Mouse (Mus musculus): Measurements from ENCODE around the gene Olfr1282. TPM values are rescaled to one million over a fixed set of nuclear protein-coding genes. Genes with fewer than 3 reads are reported as not detected.
"Not testable (repeated sequence)": the region's sequence is repeated elsewhere in the genome, so short reads cannot be mapped to it uniquely, and the experiment has no call there.

Gene Olfr1282
- not detected for polyA plus RNA-seq (2012; fragmentation: generic; extraction: Trizol)

DNA sequence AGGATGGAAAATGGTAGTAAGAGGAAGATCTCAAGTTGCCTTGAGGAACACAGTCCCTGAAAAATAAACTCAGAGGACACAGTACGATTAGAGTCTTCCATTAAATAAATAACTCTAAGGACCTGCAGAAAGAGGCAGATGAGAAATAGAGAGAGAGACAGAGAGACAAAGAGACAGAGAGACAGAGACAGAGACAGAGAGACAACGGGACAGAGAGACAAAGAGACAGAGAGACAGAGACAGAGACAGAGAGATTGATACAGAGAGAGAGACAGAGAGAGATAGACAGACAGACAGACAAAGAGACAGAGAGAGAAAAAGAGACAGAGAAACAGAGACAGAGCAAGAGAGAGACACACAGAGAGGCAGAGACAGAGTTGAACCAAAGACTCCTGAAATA lies at the start of gene Olfr1282:
Olfr1282 (minus strand) TSS at position 101 of the 400 bp plus-strand sequence.
- no peaks in the 10 kb centered on the region for H3K79me2 ChIP-seq (ENCODE audit: control insufficient read depth, insufficient read depth)
- H3K27me3 ChIP-seq (ENCODE audit: control insufficient read depth, insufficient read depth, insufficient read length): no peaks in the 10 kb centered on the region
- no peak within 1 kb of the TSS for H3K4me2 ChIP-seq (ENCODE audit: low read depth)
- no peaks in the 10 kb centered on the region for H3K36me3 ChIP-seq (ENCODE audit: control insufficient read depth, insufficient read depth)
- TF ChIP-seq TCF3 (IDR thresholded peaks at IDR 0.05; ENCODE audit: insufficient read length, low read depth): no peak
- no peak for TF ChIP-seq MYOG (IDR thresholded peaks at IDR 0.05; ENCODE audit: control insufficient read depth in 1 of 3, insufficient read depth in 1 of 3, insufficient read length in 2 of 3, low read depth in 2 of 3)
- TF ChIP-seq E2F4 (IDR thresholded peaks at IDR 0.05; ENCODE audit: insufficient read depth): no peak
- no peak for TF ChIP-seq USF1 (IDR thresholded peaks at IDR 0.05; ENCODE audit: low read depth)
- no peak for TF ChIP-seq POLR2A (IDR thresholded peaks at IDR 0.05; ENCODE audit: insufficient read length, low read depth)
- TF ChIP-seq CEBPB (IDR thresholded peaks at IDR 0.05; ENCODE audit: insufficient read depth, poor library complexity, severe bottlenecking): no peak
- TF ChIP-seq MAX (IDR thresholded peaks at IDR 0.05; ENCODE audit: low read depth): no peak
- no peak for TF ChIP-seq SRF (IDR thresholded peaks at IDR 0.05; ENCODE audit: control insufficient read depth, insufficient read length, low read depth)
- TF ChIP-seq MYOD1 (IDR thresholded peaks at IDR 0.05; ENCODE audit: control insufficient read depth in 1 of 3, insufficient read length in 2 of 3, low read depth in 2 of 3): no peak
- no peak for TF ChIP-seq POLR2AphosphoS2 (IDR thresholded peaks at IDR 0.05; ENCODE audit: insufficient read length, low read depth)
- no peak for TF ChIP-seq TCF12 (IDR thresholded peaks at IDR 0.05; ENCODE audit: insufficient read depth, poor library complexity, severe bottlenecking)
- TF ChIP-seq REST (IDR thresholded peaks at IDR 0.05; ENCODE audit: insufficient read depth, insufficient read length): no peak
- no peak within 1 kb of the TSS for H3ac ChIP-seq (ENCODE audit: control insufficient read depth, insufficient read length)
- no peak within 1 kb of the TSS for H3K4me3 ChIP-seq

DNA sequence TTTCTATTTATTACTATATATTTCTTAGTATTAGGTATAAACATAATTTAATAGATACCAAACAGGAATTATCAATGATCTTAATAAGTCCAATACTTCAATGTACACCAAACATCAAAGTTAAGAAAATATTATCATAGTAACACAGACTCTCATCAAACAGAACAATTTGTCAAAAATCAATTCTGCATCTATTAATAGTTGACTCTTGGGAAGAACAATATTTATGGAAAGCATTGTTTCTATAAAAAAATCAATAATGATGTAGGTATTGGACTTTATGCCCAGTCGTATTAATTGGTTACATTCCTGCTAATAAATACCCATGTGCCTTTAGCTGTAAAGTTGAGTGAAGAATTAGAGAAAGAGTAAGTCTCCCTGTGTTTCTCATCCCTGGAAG lies 39.3 kb upstream of the Olfr1282 start, which contains the start of gene Olfr1284:
Olfr1284 (plus strand) TSS at position 301 of the 400 bp plus-strand sequence.
- no peaks in the 10 kb centered on the region for H3K79me2 ChIP-seq (ENCODE audit: control insufficient read depth, insufficient read depth)
- H3K4me3 ChIP-seq: no peak within 1 kb of the TSS
- TF ChIP-seq CEBPB (IDR thresholded peaks at IDR 0.05; ENCODE audit: insufficient read depth, poor library complexity, severe bottlenecking): no peak
- H3K36me3 ChIP-seq (ENCODE audit: control insufficient read depth, insufficient read depth): no peaks in the 10 kb centered on the region
- no peak within 1 kb of the TSS for H3K4me2 ChIP-seq (ENCODE audit: low read depth)
- no peak within 1 kb of the TSS for H3ac ChIP-seq (ENCODE audit: control insufficient read depth, insufficient read length)
- no peaks in the 10 kb centered on the region for H3K27me3 ChIP-seq (ENCODE audit: control insufficient read depth, insufficient read depth, insufficient read length)

GRCm38 (mm10) chr2:111366490-111366889 lies 30.6 kb upstream of the Olfr1282 start, which contains the start of gene Olfr1283:
TSS of gene Olfr1283 (plus strand) at chr2:111366790.
- H3K36me3 ChIP-seq (ENCODE audit: control insufficient read depth, insufficient read depth): no peaks in the 10 kb centered on the region
- H3K4me2 ChIP-seq (ENCODE audit: low read depth): no peak within 1 kb of the TSS
- H3K4me3 ChIP-seq: no peak within 1 kb of the TSS
- H3ac ChIP-seq (ENCODE audit: control insufficient read depth, insufficient read length): no peak within 1 kb of the TSS
- no peaks in the 10 kb centered on the region for H3K79me2 ChIP-seq (ENCODE audit: control insufficient read depth, insufficient read depth)
- TF ChIP-seq MYOD1 (IDR thresholded peaks at IDR 0.05; ENCODE audit: control insufficient read depth in 1 of 3, insufficient read length in 2 of 3, low read depth in 2 of 3) (no peak), TCF3 (IDR thresholded peaks at IDR 0.05; ENCODE audit: insufficient read length, low read depth) (no peak), SRF (IDR thresholded peaks at IDR 0.05; ENCODE audit: control insufficient read depth, insufficient read length, low read depth) (no peak), REST (IDR thresholded peaks at IDR 0.05; ENCODE audit: insufficient read depth, insufficient read length) (no peak), USF1 (IDR thresholded peaks at IDR 0.05; ENCODE audit: low read depth) (no peak), MAX (IDR thresholded peaks at IDR 0.05; ENCODE audit: low read depth) (no peak), TCF12 (IDR thresholded peaks at IDR 0.05; ENCODE audit: insufficient read depth, poor library complexity, severe bottlenecking) (no peak), E2F4 (IDR thresholded peaks at IDR 0.05; ENCODE audit: insufficient read depth) (no peak), MYOG (IDR thresholded peaks at IDR 0.05; ENCODE audit: control insufficient read depth in 1 of 3, insufficient read depth in 1 of 3, insufficient read length in 2 of 3, low read depth in 2 of 3) (no peak), POLR2A (IDR thresholded peaks at IDR 0.05; ENCODE audit: insufficient read length, low read depth) (no peak), POLR2AphosphoS2 (IDR thresholded peaks at IDR 0.05; ENCODE audit: insufficient read length, low read depth) (no peak), CEBPB (IDR thresholded peaks at IDR 0.05; ENCODE audit: insufficient read depth, poor library complexity, severe bottlenecking) (no peak)
- H3K27me3 ChIP-seq (ENCODE audit: control insufficient read depth, insufficient read depth, insufficient read length): no peaks in the 10 kb centered on the region

DNA sequence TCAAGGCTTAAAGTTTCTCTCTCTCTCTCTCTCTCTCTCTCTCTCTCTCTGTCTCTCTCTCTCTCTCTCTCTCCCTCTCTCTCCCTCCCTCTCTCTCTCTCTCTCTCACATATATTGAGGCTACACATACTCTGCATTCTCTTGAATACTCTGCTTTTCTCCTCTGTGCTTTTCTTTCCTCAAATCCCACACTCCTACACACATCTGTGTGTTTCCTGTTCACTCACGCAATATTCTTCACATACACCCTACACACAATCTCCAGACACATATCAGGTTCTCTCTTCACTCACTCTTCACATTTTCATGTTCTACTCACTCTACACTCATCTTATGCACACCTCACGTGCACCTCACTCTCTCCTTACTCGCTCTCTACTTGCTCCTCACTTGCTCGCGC lies 2.2 kb downstream of the Olfr1282 start:
- not testable (repeated sequence) for H3K4me2 ChIP-seq (ENCODE audit: low read depth); H3K36me3 ChIP-seq (ENCODE audit: control insufficient read depth, insufficient read depth); H3K4me3 ChIP-seq; H3ac ChIP-seq (ENCODE audit: control insufficient read depth, insufficient read length); H3K27me3 ChIP-seq (ENCODE audit: control insufficient read depth, insufficient read depth, insufficient read length); H3K79me2 ChIP-seq (ENCODE audit: control insufficient read depth, insufficient read depth)

DNA sequence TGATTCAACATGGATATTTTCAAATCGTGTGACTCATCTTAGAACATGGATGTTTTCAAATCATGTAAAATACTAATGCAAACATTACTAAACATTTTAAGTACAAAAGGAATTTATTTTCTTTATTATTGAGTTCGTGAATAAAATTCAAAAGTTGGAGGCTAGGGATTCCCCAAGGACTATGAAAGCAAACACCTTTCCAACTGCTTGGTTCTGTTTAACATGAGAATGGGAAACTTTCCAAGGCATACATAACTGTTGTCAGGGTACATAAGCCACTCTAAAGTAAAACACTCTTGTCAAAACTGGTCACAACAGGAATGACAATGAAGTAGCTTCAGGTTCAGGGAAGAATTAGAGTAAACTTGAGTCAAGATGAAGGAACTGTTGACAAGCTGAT lies 9.7 kb downstream of the Olfr1282 start, which contains the start of gene Olfr1281:
Olfr1281 (plus strand) TSS at position 301 of the 400 bp plus-strand sequence.
- TF ChIP-seq SRF (IDR thresholded peaks at IDR 0.05; ENCODE audit: control insufficient read depth, insufficient read length, low read depth) (no peak), E2F4 (IDR thresholded peaks at IDR 0.05; ENCODE audit: insufficient read depth) (no peak), MAX (IDR thresholded peaks at IDR 0.05; ENCODE audit: low read depth) (no peak)
- H3K27me3 ChIP-seq (ENCODE audit: control insufficient read depth, insufficient read depth, insufficient read length): no peaks in the 10 kb centered on the region
- H3ac ChIP-seq (ENCODE audit: control insufficient read depth, insufficient read length): no peak within 1 kb of the TSS
- H3K4me2 ChIP-seq (ENCODE audit: low read depth): no peak within 1 kb of the TSS
- H3K4me3 ChIP-seq: no peak within 1 kb of the TSS
- H3K79me2 ChIP-seq (ENCODE audit: control insufficient read depth, insufficient read depth): no peaks in the 10 kb centered on the region
- no peaks in the 10 kb centered on the region for H3K36me3 ChIP-seq (ENCODE audit: control insufficient read depth, insufficient read depth)

DNA sequence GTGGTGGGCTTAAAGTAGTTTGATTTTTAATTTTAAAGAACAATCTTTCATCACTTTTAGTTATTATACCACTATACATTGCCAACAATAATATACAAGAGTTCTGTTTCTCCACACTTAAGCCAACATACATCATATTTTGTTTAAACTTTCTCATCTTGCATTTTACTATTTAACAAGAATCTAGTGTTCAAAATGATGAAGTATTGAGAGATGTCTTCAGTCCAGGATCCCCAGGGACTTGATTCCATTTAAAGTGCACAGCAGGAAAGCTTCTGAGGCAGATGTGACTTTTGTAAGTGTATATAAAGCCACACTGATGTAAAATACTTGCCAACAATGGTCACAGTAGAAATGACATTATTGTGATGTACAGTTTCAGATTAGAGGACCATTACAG lies 22.2 kb downstream of the Olfr1282 start, which contains the start of gene Olfr1280:
Olfr1280 (plus strand) TSS at position 301 of the 400 bp plus-strand sequence.
- Histone ChIP-seq H3K36me3 (ENCODE audit: control insufficient read depth, insufficient read depth) (no peaks in the 10 kb centered on the region), H3K4me3 (no peak within 1 kb of the TSS), H3K4me2 (ENCODE audit: low read depth) (no peak within 1 kb of the TSS), H3ac (ENCODE audit: control insufficient read depth, insufficient read length) (no peak within 1 kb of the TSS), H3K79me2 (ENCODE audit: control insufficient read depth, insufficient read depth) (no peaks in the 10 kb centered on the region), H3K27me3 (ENCODE audit: control insufficient read depth, insufficient read depth, insufficient read length) (no peaks in the 10 kb centered on the region)
- TF ChIP-seq CEBPB (IDR thresholded peaks at IDR 0.05; ENCODE audit: insufficient read depth, poor library complexity, severe bottlenecking) (no peak), E2F4 (IDR thresholded peaks at IDR 0.05; ENCODE audit: insufficient read depth) (no peak), MYOD1 (IDR thresholded peaks at IDR 0.05; ENCODE audit: control insufficient read depth in 1 of 3, insufficient read length in 2 of 3, low read depth in 2 of 3) (no peak), USF1 (IDR thresholded peaks at IDR 0.05; ENCODE audit: low read depth) (no peak), REST (IDR thresholded peaks at IDR 0.05; ENCODE audit: insufficient read depth, insufficient read length) (no peak), TCF3 (IDR thresholded peaks at IDR 0.05; ENCODE audit: insufficient read length, low read depth) (no peak), POLR2AphosphoS2 (IDR thresholded peaks at IDR 0.05; ENCODE audit: insufficient read length, low read depth) (no peak), MAX (IDR thresholded peaks at IDR 0.05; ENCODE audit: low read depth) (no peak), MYOG (IDR thresholded peaks at IDR 0.05; ENCODE audit: control insufficient read depth in 1 of 3, insufficient read depth in 1 of 3, insufficient read length in 2 of 3, low read depth in 2 of 3) (no peak), POLR2A (IDR thresholded peaks at IDR 0.05; ENCODE audit: insufficient read length, low read depth) (no peak), TCF12 (IDR thresholded peaks at IDR 0.05; ENCODE audit: insufficient read depth, poor library complexity, severe bottlenecking) (no peak), SRF (IDR thresholded peaks at IDR 0.05; ENCODE audit: control insufficient read depth, insufficient read length, low read depth) (no peak)
